Mouse (Mus musculus) C2C12 (cell line): Measurements from ENCODE around the gene Isca1.
"Not testable (repeated sequence)": the region's sequence is repeated elsewhere in the genome, so short reads cannot be mapped to it uniquely, and the experiment has no call there.

Source experiments
- CEBPB ChIP-seq: IDR thresholded peaks from one replicate; pipeline ENCODE4 v1.6.1; 2011; ENCODE audit warnings: low read depth, mild to moderate bottlenecking, control low read depth, moderate library complexity
- CTCF ChIP-seq: IDR thresholded peaks from one replicate; pipeline ENCODE4 v1.5.1; 2011; ENCODE audit not compliant: control insufficient read depth, insufficient read depth, insufficient read length
- MAX ChIP-seq: IDR thresholded peaks from one replicate; pipeline ENCODE4 v1.6.1; 2011; ENCODE audit warnings: mild to moderate bottlenecking, control low read depth
- MYOD1 ChIP-seq: IDR thresholded peaks from one replicate; pipeline ENCODE4 v1.6.1; 2011; ENCODE audit warnings: low read depth; ENCODE audit not compliant: control insufficient read depth, insufficient read length
- USF1 ChIP-seq: IDR thresholded peaks from one replicate; pipeline ENCODE4 v1.6.1; 2011; ENCODE audit warnings: low read depth, mild to moderate bottlenecking, control low read depth, moderate library complexity

DNA sequence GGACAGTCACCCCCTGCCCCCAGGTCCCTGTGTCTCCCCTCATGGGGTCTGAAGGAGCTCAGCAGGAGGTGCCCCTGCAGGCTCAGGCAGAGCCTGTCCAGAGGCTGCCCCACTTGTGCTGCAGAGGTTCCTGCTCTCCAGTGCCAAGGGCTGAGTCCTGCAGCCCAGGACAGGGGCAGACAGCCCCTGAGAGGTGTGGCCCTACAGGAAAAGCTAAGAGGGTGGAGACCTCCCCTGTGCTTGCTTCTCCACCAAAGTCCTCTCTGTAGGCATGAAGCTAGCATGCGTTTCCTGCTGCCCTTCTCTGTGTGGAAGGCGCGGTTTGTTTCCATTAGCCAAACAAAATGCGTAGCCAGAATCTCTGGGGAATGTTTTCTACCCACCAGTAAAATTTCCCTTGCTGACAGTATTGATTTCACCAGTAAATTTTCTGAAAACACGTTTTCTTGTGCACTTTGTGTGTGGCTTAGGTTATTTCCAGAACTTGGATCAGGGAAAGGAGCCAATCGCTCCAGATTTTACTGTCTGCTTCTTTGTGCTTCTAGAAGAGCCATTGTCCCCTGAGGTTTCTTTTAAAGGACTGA lies 50.7 kb downstream of the Isca1 start:
- not testable (repeated sequence) for TF ChIP-seq CTCF, USF1, MAX, CEBPB, MYOD1
